Mouse (Mus musculus): ENCODE data around the gene Coq4.

- TF ChIP-seq CTCF (conservative IDR thresholded peaks at IDR 0.05; ENCODE audit: low read length): no peak
- TF ChIP-seq POU5F1 (IDR thresholded peaks at IDR 0.05; ENCODE audit: borderline replicate concordance, low read length): no peak
- TF ChIP-seq NANOG (IDR thresholded peaks at IDR 0.05; ENCODE audit: borderline replicate concordance, low read length): no peak
Observed at GRCm38 (mm10) chr2:29773323-29773722, 14.0 kb upstream of the Coq4 start.
